Mouse (Mus musculus) adrenal gland, adult 8-10 months (tissue): ENCODE measurements around the gene Gm21860. TPM values are rescaled to one million over a fixed set of nuclear protein-coding genes. Genes with fewer than 3 reads are reported as not detected.

ENCODE experiments used
- total RNA-seq, 4 experiments: library from RNA; stranded (reverse); gene quantifications; 2 replicates each; pipeline ENCODE4 v1.2.4; 2022

Gm21860 gene
- total RNA-seq, 4 experiments from 2014 or later: not detected

Other genes with a start within 250 kb of the Gm21860 start
- gene Gm47283, start 29.9 kb upstream of the Gm21860 start, total RNA-seq: not detected
- gene Gm21748, start 84.4 kb upstream of the Gm21860 start, total RNA-seq: not detected